14 mouse cellular contexts compared by ENCODE assay signal in the genomic region with DNA sequence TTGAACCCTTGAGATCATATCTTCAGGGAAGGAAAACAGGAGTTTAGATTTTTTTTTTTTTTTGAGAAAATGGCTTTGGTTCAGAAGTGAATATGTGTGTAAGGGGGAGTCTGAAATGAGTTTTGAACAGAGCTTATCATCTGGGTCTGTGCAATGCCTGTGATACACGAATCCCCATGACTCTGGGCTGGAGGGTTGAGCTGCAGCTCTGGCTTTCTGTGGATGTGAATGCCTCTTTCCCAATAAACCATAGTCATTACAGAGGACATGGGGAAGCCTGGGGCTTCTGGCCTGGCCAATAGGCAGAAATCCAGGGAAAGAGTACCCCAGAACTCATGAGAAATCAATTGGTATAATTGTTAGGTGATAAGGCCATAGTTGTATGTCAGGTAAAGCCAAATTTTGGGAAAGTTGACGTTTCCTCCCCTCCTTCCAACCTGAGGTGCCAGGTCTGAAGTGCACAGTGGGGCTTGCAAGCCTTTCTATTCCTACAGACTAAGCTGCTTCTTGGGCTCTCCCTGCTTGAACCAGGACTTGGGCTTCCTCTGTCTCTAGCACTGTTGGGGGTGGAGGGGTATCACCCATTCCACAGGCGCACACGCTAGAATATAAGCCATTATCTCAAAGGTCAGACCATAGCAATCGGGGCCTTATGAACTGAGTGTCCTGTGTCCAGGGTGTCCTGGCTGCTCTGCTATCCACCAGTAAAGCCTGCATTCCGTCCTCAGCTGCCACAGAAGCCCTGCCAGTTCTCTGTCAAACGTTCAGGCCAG. TPM values are rescaled to one million over a fixed set of nuclear protein-coding genes. Genes with fewer than 3 reads are reported as not detected.
DNase-seq lines count a peak whose midpoint lies in the region; ATAC-seq and TF ChIP-seq lines count a peak whose summit lies in the region.
"Had no signal": no experiment of that assay in that cellular context is flagged by ENCODE, and none has a peak within 500 bp of the region (broad histone marks: within the 10 kb centered on the region; RNA-seq: fewer than 3 reads in every experiment).

No protein-coding gene starts in this region.

- TF ChIP-seq EP300 in heart, adult 2 months (IDR thresholded peaks at IDR 0.05; ENCODE audit: insufficient read depth, low read depth, low read length) = no peak

- no peaks in the 10 kb centered on the region for H3K36me3 ChIP-seq in heart, adult 2 months (ENCODE audit: control insufficient read depth, insufficient read depth, low read length)
- no peaks in the 10 kb centered on the region for H3K36me3 ChIP-seq in midbrain, embryonic 11.5 days (ENCODE audit: control insufficient read depth, insufficient read depth, low read length)
- H3K36me3 ChIP-seq in midbrain, embryonic 10.5 days = no peaks in the 10 kb centered on the region
- peaks cover 14% of the 10 kb centered on the region; the same call in 1 of the 2 replicates for H3K36me3 ChIP-seq in limb, embryonic 12.5 days
- H3K36me3 ChIP-seq: hindbrain, embryonic 15.5 days; midbrain, embryonic 15.5 days had no signal

- peak in 1 of 2 experiments; percentile 24 for DNase-seq in heart, adult 2 months
- no peak for DNase-seq in heart, adult 8-10 months (ENCODE audit: low spot score)
- peak; percentile 92 for DNase-seq in midbrain, embryonic 11.5 days (ENCODE audit: low spot score, missing footprints)
- no peak for DNase-seq in midbrain, embryonic 10.5 days (ENCODE audit: low spot score)
- DNase-seq in right cerebral cortex, adult 2 months (ENCODE audit: low spot score in 2 of 2) = no peak
- DNase-seq in frontal cortex, postnatal 25 days (ENCODE audit: low spot score in 2 of 2) = no peak
- DNase-seq in left cerebral cortex, adult 8-10 months (ENCODE audit: low spot score in 2 of 2) = no peak

- H3K9ac ChIP-seq in heart, adult 2 months (ENCODE audit: low read depth, low read length) = no peak overlapping the region
- no peak overlapping the region for H3K9ac ChIP-seq in midbrain, embryonic 11.5 days (ENCODE audit: low read length)
- H3K9ac ChIP-seq in limb, embryonic 12.5 days (replicated peaks) = peak overlapping the region; percentile 90
- H3K9ac ChIP-seq: hindbrain, embryonic 15.5 days; midbrain, embryonic 15.5 days had no signal

- peaks cover 2% of the 10 kb centered on the region for H3K4me1 ChIP-seq in heart, adult 2 months (ENCODE audit: control insufficient read depth, insufficient read depth, low read length)
- H3K4me1 ChIP-seq in midbrain, embryonic 11.5 days (ENCODE audit: control insufficient read depth, insufficient read depth, low read length) = peaks cover 10% of the 10 kb centered on the region; the same call in 1 of the 2 replicates
- peaks cover 57% of the 10 kb centered on the region for H3K4me1 ChIP-seq in midbrain, embryonic 10.5 days
- peaks cover 52% of the 10 kb centered on the region for H3K4me1 ChIP-seq in limb, embryonic 12.5 days (replicated peaks)

- intact Hi-C loops in heart, adult 2 months (cut with DNase I) = loop anchor here (5.0 kb wide), 2 partner anchors 322 to 457 kb away; no protein-coding TSS in a partner anchor

- no peak for ATAC-seq in midbrain, embryonic 11.5 days (ENCODE audit: low FRiP score)
- ATAC-seq in limb, embryonic 12.5 days (ENCODE audit: insufficient number of reproducible peaks, insufficient read depth, low FRiP score, low TSS enrichment, low read depth) = no peak
- ATAC-seq: forebrain, embryonic 14.5 days; midbrain, embryonic 15.5 days; Patski had no signal

- peaks cover 16% of the 10 kb centered on the region for H3K27me3 ChIP-seq in heart, adult 2 months (ENCODE audit: control insufficient read depth, insufficient read depth, low read length)
- H3K27me3 ChIP-seq in midbrain, embryonic 11.5 days (ENCODE audit: control insufficient read depth, insufficient read depth, low read length) = peaks cover 93% of the 10 kb centered on the region
- peaks cover 98% of the 10 kb centered on the region for H3K27me3 ChIP-seq in midbrain, embryonic 10.5 days (ENCODE audit: low read depth, poor library complexity, severe bottlenecking)
- H3K27me3 ChIP-seq in limb, embryonic 12.5 days = peaks cover 83% of the 10 kb centered on the region
- H3K27me3 ChIP-seq: Patski had no signal

- WGBS in heart, adult 2 months = 72% methylated on average over 7 of the region's 7 CpGs
- WGBS in midbrain, embryonic 11.5 days = 4% methylated on average over 7 of the region's 7 CpGs
- whole genome bisulfite sequencing in midbrain, embryonic 10.5 days = 6% methylated on average over 7 of the region's 7 CpGs
- 21% methylated on average over 7 of the region's 7 CpGs for WGBS in limb, embryonic 12.5 days

- no peak for TF ChIP-seq POLR2A in heart, adult 2 months (IDR thresholded peaks at IDR 0.05; ENCODE audit: insufficient read depth, low read depth, low read length)

- H3K4me2 ChIP-seq in midbrain, embryonic 11.5 days = no peak overlapping the region
- peak overlapping the region; percentile 83 for H3K4me2 ChIP-seq in limb, embryonic 12.5 days
- H3K4me2 ChIP-seq: midbrain, embryonic 15.5 days had no signal

- peak overlapping the region; percentile 16 for H3K27ac ChIP-seq in heart, adult 2 months
- no peak overlapping the region for H3K27ac ChIP-seq in midbrain, embryonic 11.5 days (ENCODE audit: low read depth, low read length)
- H3K27ac ChIP-seq in midbrain, embryonic 10.5 days (replicated peaks) = no peak overlapping the region
- peak overlapping the region; percentile 84 for H3K27ac ChIP-seq in limb, embryonic 12.5 days
- H3K27ac ChIP-seq: hindbrain, embryonic 15.5 days; midbrain, embryonic 15.5 days had no signal

- no peaks in the 10 kb centered on the region for H3K9me3 ChIP-seq in midbrain, embryonic 11.5 days (ENCODE audit: control insufficient read depth, low read length)
- no peaks in the 10 kb centered on the region for H3K9me3 ChIP-seq in midbrain, embryonic 10.5 days (replicated peaks)
- H3K9me3 ChIP-seq in limb, embryonic 12.5 days = no peaks in the 10 kb centered on the region
- H3K9me3 ChIP-seq: hindbrain, embryonic 15.5 days; midbrain, embryonic 15.5 days had no signal

- TF ChIP-seq CTCF in heart, adult 2 months (IDR thresholded peaks at IDR 0.05) = no peak

- H3K79me2 ChIP-seq in heart, adult 2 months (replicated peaks; ENCODE audit: control insufficient read depth, insufficient read depth, low read length) = no peaks in the 10 kb centered on the region

- no peak overlapping the region for H3K4me3 ChIP-seq in heart, adult 2 months
- H3K4me3 ChIP-seq in midbrain, embryonic 11.5 days (ENCODE audit: low read depth, low read length) = no peak overlapping the region
- no peak overlapping the region for H3K4me3 ChIP-seq in midbrain, embryonic 10.5 days
- peak overlapping the region; percentile 66 for H3K4me3 ChIP-seq in limb, embryonic 12.5 days (replicated peaks)
- H3K4me3 ChIP-seq: midbrain, embryonic 15.5 days had no signal

RNA-seq across cellular contexts. Expression of a gene that starts 7.1 kb away (rescaled TPM):
- 1 to 10 TPM; 5.5 to 5.7 TPM for total RNA-seq in heart, adult 2 months (2021)
- 6.9 and 7.5 TPM in 2 replicates for polyA plus RNA-seq in heart, adult 2 months (2012; rRNA removed)
- total RNA-seq in heart, adult 8-10 months (2022) = 1 to 10 TPM; 4.1 to 6.6 (median 4.7) TPM
- 0.32 and 0.79 TPM in 2 replicates for polyA plus RNA-seq in midbrain, embryonic 11.5 days (2014; fragmentation: Nextera tagmentation; extraction: Ambion mirVana)
- polyA plus RNA-seq in midbrain, embryonic 10.5 days (2016; fragmentation: Nextera tagmentation; extraction: Ambion mirVana) = 0.27 and 0.43 TPM in 2 replicates
- polyA plus RNA-seq in limb, embryonic 12.5 days (2016; fragmentation: Nextera tagmentation; extraction: Ambion mirVana) = 7.9 and 10.0 TPM in 2 replicates
- total RNA-seq in left cerebral cortex, adult 8-10 months (2022) = 1 to 10 TPM; 1.8 to 2.3 (median 2.0) TPM

RNA-seq across cellular contexts. Expression of a gene that starts 10.7 kb away (rescaled TPM):
- not detected for total RNA-seq in heart, adult 2 months (2021)
- not detected in 2 replicates for polyA plus RNA-seq in heart, adult 2 months (2012; rRNA removed)
- total RNA-seq in heart, adult 8-10 months (2022) = not detected
- not detected in 2 replicates for polyA plus RNA-seq in midbrain, embryonic 11.5 days (2014; fragmentation: Nextera tagmentation; extraction: Ambion mirVana)
- polyA plus RNA-seq in midbrain, embryonic 10.5 days (2016; fragmentation: Nextera tagmentation; extraction: Ambion mirVana) = not detected in 2 replicates
- not detected in 2 replicates for polyA plus RNA-seq in limb, embryonic 12.5 days (2016; fragmentation: Nextera tagmentation; extraction: Ambion mirVana)
- total RNA-seq in left cerebral cortex, adult 8-10 months (2022) = not detected
- total RNA-seq: left cerebral cortex, postnatal 25 days had no signal
- polyA plus RNA-seq: C2C12; forebrain, embryonic 14.5 days; hindbrain, embryonic 15.5 days; midbrain, embryonic 15.5 days; Patski had no signal

RNA-seq across cellular contexts. Expression of a gene that starts 46.8 kb away (rescaled TPM):
- not detected for total RNA-seq in heart, adult 2 months (2021)
- 0.09 and 0.55 TPM in 2 replicates for polyA plus RNA-seq in heart, adult 2 months (2012; rRNA removed)
- not detected for total RNA-seq in heart, adult 8-10 months (2022)
- 0.04 and 0.19 TPM in 2 replicates for polyA plus RNA-seq in midbrain, embryonic 11.5 days (2014; fragmentation: Nextera tagmentation; extraction: Ambion mirVana)
- polyA plus RNA-seq in midbrain, embryonic 10.5 days (2016; fragmentation: Nextera tagmentation; extraction: Ambion mirVana) = 0.04 and 0.20 TPM in 2 replicates
- 39.2 and 44.0 TPM in 2 replicates for polyA plus RNA-seq in limb, embryonic 12.5 days (2016; fragmentation: Nextera tagmentation; extraction: Ambion mirVana)
- total RNA-seq in left cerebral cortex, adult 8-10 months (2022) = under 1 TPM in 3 of 4 experiments, not detected in 1; 0.13 to 0.33 (median 0.21) TPM
- polyA plus RNA-seq: Patski had no signal

Comparison
In these comparisons a context has a peak if more than half of its experiments do, and no peak if none do; other contexts are left out.
1. H3K27ac ChIP-seq: peak in heart, adult 2 months (single experiment) and limb, embryonic 12.5 days (single experiment); none in midbrain, embryonic 11.5 days (single experiment) and midbrain, embryonic 10.5 days (single experiment).
2. RNA of a gene that starts 46.8 kb away (polyA plus RNA-seq): 39.2 to 44.0 TPM in limb, embryonic 12.5 days; 0.09 to 0.55 TPM in heart, adult 2 months, 0.04 to 0.19 TPM in midbrain, embryonic 11.5 days and 0.04 to 0.20 TPM in midbrain, embryonic 10.5 days; every median in the first group is over 10 times any median in the second.